Mouse (Mus musculus) E14TG2a.4 (cell line): Measurements from ENCODE around the gene Pnma1.

Experiments
- CTCF ChIP-seq: conservative IDR thresholded peaks from 2 replicates; pipeline ENCODE4 v1.5.1; 2014; ENCODE audit warnings: low read length
- POU5F1 ChIP-seq: IDR thresholded peaks from 2 replicates; pipeline ENCODE4 v1.6.1; 2014; ENCODE audit warnings: low read length, borderline replicate concordance

DNA sequence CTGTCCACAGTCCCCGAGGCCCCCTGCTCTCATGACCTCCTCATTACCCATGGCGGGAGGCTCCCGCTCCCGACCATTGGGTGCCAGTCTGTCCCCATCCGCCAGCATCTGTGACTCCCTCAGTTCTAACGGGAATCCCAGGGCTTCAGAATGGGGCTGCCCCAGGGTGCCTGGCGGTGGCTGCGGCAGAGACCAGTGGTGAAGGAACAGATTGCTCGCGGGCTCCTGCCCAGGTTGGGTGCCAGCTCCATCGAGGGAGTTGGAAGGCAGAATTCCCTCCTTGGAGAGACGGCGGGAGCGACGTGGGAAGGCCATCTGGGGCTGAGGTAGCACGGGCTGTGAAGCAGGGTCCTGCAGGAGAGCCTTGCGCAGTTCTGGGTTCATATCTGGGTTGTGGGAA, 24.6 kb upstream of the Pnma1 start:
- TF ChIP-seq CTCF (no peak), POU5F1 (no peak)
